Mouse (Mus musculus) small intestine, adult 2 months (tissue): ENCODE results near the gene Ssc4d.

Source experiments
- CTCF ChIP-seq: fragments of 200-500 bp; IDR thresholded peaks from 2 replicates; pipeline ENCODE4 v1.5.1; 2012; ENCODE audit warnings: low read depth, mild to moderate bottlenecking, control low read depth, inconsistent platforms, low read length, moderate library complexity, mixed read lengths; ENCODE audit not compliant: insufficient replicate concordance, insufficient read length; ENCODE audit errors: extremely low read depth
- POLR2A ChIP-seq: fragments of 200-500 bp; IDR thresholded peaks from 2 replicates; pipeline ENCODE4 v1.6.1; 2012; ENCODE audit warnings: low read depth, mild to moderate bottlenecking, control low read depth, inconsistent platforms, low read length, moderate library complexity

DNA sequence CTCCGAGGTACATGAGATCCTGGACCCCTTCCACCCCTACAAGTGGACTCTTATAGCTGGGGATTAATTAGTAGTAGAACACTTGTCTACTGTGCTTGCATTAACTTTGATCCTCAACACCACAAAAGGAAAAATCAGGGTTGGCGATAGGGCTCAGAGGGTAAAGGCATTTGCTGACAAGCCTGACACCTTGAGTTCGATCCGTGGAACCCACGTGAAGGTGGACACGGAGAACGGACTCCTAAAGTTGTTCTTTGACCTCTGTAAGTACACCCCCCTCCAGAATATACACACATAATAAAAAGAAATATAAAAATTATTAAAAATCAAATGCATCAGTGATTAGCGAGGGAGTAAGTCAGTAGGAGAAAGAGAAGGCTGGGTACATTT lies 20.0 kb upstream of the Ssc4d start:
- no peak for TF ChIP-seq CTCF
- TF ChIP-seq POLR2A: no peak
